Mouse (Mus musculus): Measurements from ENCODE around the gene Prc1. TPM values are rescaled to one million over a fixed set of nuclear protein-coding genes. Genes with fewer than 3 reads are reported as not detected.

Prc1 gene
- polyA plus RNA-seq, 1 experiment, result 25.5 TPM

- H3K36me3 ChIP-seq (ENCODE audit: control insufficient read depth, insufficient read depth), result peaks cover 45% of the 10 kb centered on the region
- TF ChIP-seq SRF (IDR thresholded peaks at IDR 0.05; ENCODE audit: control insufficient read depth, insufficient read length, low read depth) (no peak), TCF3 (IDR thresholded peaks at IDR 0.05; ENCODE audit: insufficient read length, low read depth) (no peak), MAX (IDR thresholded peaks at IDR 0.05; ENCODE audit: low read depth) (no peak), REST (IDR thresholded peaks at IDR 0.05; ENCODE audit: insufficient read depth, insufficient read length) (no peak), MYOG (IDR thresholded peaks at IDR 0.05; ENCODE audit: control insufficient read depth in 1 of 3, insufficient read depth in 1 of 3, insufficient read length in 2 of 3, low read depth in 2 of 3) (peak in 2 of 3 experiments; percentile 68 to 80), MYOD1 (IDR thresholded peaks at IDR 0.05; ENCODE audit: control insufficient read depth in 1 of 3, insufficient read length in 2 of 3, low read depth in 2 of 3) (peak in 2 of 3 experiments; percentile 82), CEBPB (IDR thresholded peaks at IDR 0.05; ENCODE audit: insufficient read depth, poor library complexity, severe bottlenecking) (no peak), E2F4 (IDR thresholded peaks at IDR 0.05; ENCODE audit: insufficient read depth) (no peak), POLR2AphosphoS2 (IDR thresholded peaks at IDR 0.05; ENCODE audit: insufficient read length, low read depth) (no peak)
- no peak overlapping the region for H3K4me2 ChIP-seq (ENCODE audit: low read depth)
- no peak overlapping the region for H3ac ChIP-seq (ENCODE audit: control insufficient read depth, insufficient read length)
- H3K27me3 ChIP-seq (ENCODE audit: control insufficient read depth, insufficient read depth, insufficient read length), result no peaks in the 10 kb centered on the region
- H3K79me2 ChIP-seq (ENCODE audit: control insufficient read depth, insufficient read depth), result no peaks in the 10 kb centered on the region
- no peak overlapping the region for H3K4me3 ChIP-seq
Observed at GRCm38 (mm10) chr7:80280032-80280431, 14.2 kb upstream of the Prc1 start.

- H3K79me2 ChIP-seq (ENCODE audit: control insufficient read depth, insufficient read depth), result no peaks in the 10 kb centered on the region
- TF ChIP-seq USF1 (IDR thresholded peaks at IDR 0.05; ENCODE audit: low read depth), result no peak
- no peak for TF ChIP-seq CEBPB (IDR thresholded peaks at IDR 0.05; ENCODE audit: insufficient read depth, poor library complexity, severe bottlenecking)
- TF ChIP-seq MAX (IDR thresholded peaks at IDR 0.05; ENCODE audit: low read depth), result no peak
- no peak for TF ChIP-seq REST (IDR thresholded peaks at IDR 0.05; ENCODE audit: insufficient read depth, insufficient read length)
- no peak for TF ChIP-seq E2F4 (IDR thresholded peaks at IDR 0.05; ENCODE audit: insufficient read depth)
- no peak for TF ChIP-seq SRF (IDR thresholded peaks at IDR 0.05; ENCODE audit: control insufficient read depth, insufficient read length, low read depth)
- TF ChIP-seq POLR2AphosphoS2 (IDR thresholded peaks at IDR 0.05; ENCODE audit: insufficient read length, low read depth), result no peak
- TF ChIP-seq MYOG (IDR thresholded peaks at IDR 0.05; ENCODE audit: control insufficient read depth in 1 of 3, insufficient read depth in 1 of 3, insufficient read length in 2 of 3, low read depth in 2 of 3), result no peak
- no peak for TF ChIP-seq POLR2A (IDR thresholded peaks at IDR 0.05; ENCODE audit: insufficient read length, low read depth)
- TF ChIP-seq TCF12 (IDR thresholded peaks at IDR 0.05; ENCODE audit: insufficient read depth, poor library complexity, severe bottlenecking), result no peak
- no peak for TF ChIP-seq MYOD1 (IDR thresholded peaks at IDR 0.05; ENCODE audit: control insufficient read depth in 1 of 3, insufficient read length in 2 of 3, low read depth in 2 of 3)
- no peak for TF ChIP-seq TCF3 (IDR thresholded peaks at IDR 0.05; ENCODE audit: insufficient read length, low read depth)
Observed at GRCm38 (mm10) chr7:80280998-80281397, 13.3 kb upstream of the Prc1 start.

GRCm38 (mm10) chr7:80281646-80282045, 12.6 kb upstream of the Prc1 start:
- Histone ChIP-seq H3K27me3 (ENCODE audit: control insufficient read depth, insufficient read depth, insufficient read length) (no peaks in the 10 kb centered on the region), H3ac (ENCODE audit: control insufficient read depth, insufficient read length) (no peak overlapping the region), H3K4me3 (no peak overlapping the region), H3K4me2 (ENCODE audit: low read depth) (no peak overlapping the region), H3K79me2 (ENCODE audit: control insufficient read depth, insufficient read depth) (no peaks in the 10 kb centered on the region), H3K36me3 (ENCODE audit: control insufficient read depth, insufficient read depth) (peaks cover 45% of the 10 kb centered on the region)
- TF ChIP-seq TCF3 (IDR thresholded peaks at IDR 0.05; ENCODE audit: insufficient read length, low read depth) (no peak), USF1 (IDR thresholded peaks at IDR 0.05; ENCODE audit: low read depth) (no peak), E2F4 (IDR thresholded peaks at IDR 0.05; ENCODE audit: insufficient read depth) (no peak), REST (IDR thresholded peaks at IDR 0.05; ENCODE audit: insufficient read depth, insufficient read length) (no peak), SRF (IDR thresholded peaks at IDR 0.05; ENCODE audit: control insufficient read depth, insufficient read length, low read depth) (no peak), MAX (IDR thresholded peaks at IDR 0.05; ENCODE audit: low read depth) (no peak), POLR2A (IDR thresholded peaks at IDR 0.05; ENCODE audit: insufficient read length, low read depth) (no peak), POLR2AphosphoS2 (IDR thresholded peaks at IDR 0.05; ENCODE audit: insufficient read length, low read depth) (no peak), MYOG (IDR thresholded peaks at IDR 0.05; ENCODE audit: control insufficient read depth in 1 of 3, insufficient read depth in 1 of 3, insufficient read length in 2 of 3, low read depth in 2 of 3) (no peak), TCF12 (IDR thresholded peaks at IDR 0.05; ENCODE audit: insufficient read depth, poor library complexity, severe bottlenecking) (no peak), MYOD1 (IDR thresholded peaks at IDR 0.05; ENCODE audit: control insufficient read depth in 1 of 3, insufficient read length in 2 of 3, low read depth in 2 of 3) (no peak), CEBPB (IDR thresholded peaks at IDR 0.05; ENCODE audit: insufficient read depth, poor library complexity, severe bottlenecking) (no peak)

More at GRCm38 (mm10) chr7:80280998-80281397, 13.3 kb upstream of the Prc1 start:
- H3K4me2 ChIP-seq (ENCODE audit: low read depth), result no peak overlapping the region
- no peak overlapping the region for H3ac ChIP-seq (ENCODE audit: control insufficient read depth, insufficient read length)
- H3K36me3 ChIP-seq (ENCODE audit: control insufficient read depth, insufficient read depth), result peaks cover 47% of the 10 kb centered on the region
- H3K27me3 ChIP-seq (ENCODE audit: control insufficient read depth, insufficient read depth, insufficient read length), result no peaks in the 10 kb centered on the region
- no peak overlapping the region for H3K4me3 ChIP-seq

GRCm38 (mm10) chr7:80283226-80283918, 10.9 kb upstream of the Prc1 start:
- Histone ChIP-seq H3K36me3 (ENCODE audit: control insufficient read depth, insufficient read depth) (peaks cover 31% of the 10 kb centered on the region), H3K4me2 (ENCODE audit: low read depth) (no peak overlapping the region), H3K79me2 (ENCODE audit: control insufficient read depth, insufficient read depth) (no peaks in the 10 kb centered on the region), H3K27me3 (ENCODE audit: control insufficient read depth, insufficient read depth, insufficient read length) (no peaks in the 10 kb centered on the region), H3ac (ENCODE audit: control insufficient read depth, insufficient read length) (no peak overlapping the region), H3K4me3 (no peak overlapping the region)
- no peak for TF ChIP-seq MYOD1 (IDR thresholded peaks at IDR 0.05; ENCODE audit: control insufficient read depth in 1 of 3, insufficient read length in 2 of 3, low read depth in 2 of 3)
- TF ChIP-seq USF1 (IDR thresholded peaks at IDR 0.05; ENCODE audit: low read depth), result no peak
- TF ChIP-seq POLR2AphosphoS2 (IDR thresholded peaks at IDR 0.05; ENCODE audit: insufficient read length, low read depth), result no peak
- no peak for TF ChIP-seq E2F4 (IDR thresholded peaks at IDR 0.05; ENCODE audit: insufficient read depth)
- no peak for TF ChIP-seq TCF12 (IDR thresholded peaks at IDR 0.05; ENCODE audit: insufficient read depth, poor library complexity, severe bottlenecking)

All from myocyte (in vitro differentiated cells).